Mouse (Mus musculus) liver, embryonic 12.5 days (tissue): ENCODE measurements around the gene Slc22a12. TPM values are rescaled to one million over a fixed set of nuclear protein-coding genes. Genes with fewer than 3 reads are reported as not detected.

Source experiments
- ATAC-seq: fragments of 200-750 bp; cut with Nextera tagmentation; 2 replicates; pipeline ENCODE4 v1.8.0; 2017; ENCODE audit warnings: moderate number of reproducible peaks, mild to moderate bottlenecking, moderate library complexity
- H3K27ac ChIP-seq: fragments of 300-500 bp; sonication (generic); 2 replicates; pipeline ENCODE4 v1.5.1; 2016; ENCODE audit warnings: mild to moderate bottlenecking
- H3K27me3 ChIP-seq: fragments of 300-500 bp; sonication (generic); replicated peaks from 2 replicates; pipeline ENCODE4 v1.6.1; 2016; ENCODE audit warnings: mild to moderate bottlenecking, moderate library complexity
- H3K36me3 ChIP-seq: fragments of 300-500 bp; sonication (generic); 2 replicates; pipeline ENCODE4 v1.6.1; 2016; ENCODE audit warnings: mild to moderate bottlenecking, moderate library complexity
- H3K4me1 ChIP-seq: fragments of 300-500 bp; sonication (generic); 2 replicates; pipeline ENCODE4 v1.6.1; 2016
- H3K4me2 ChIP-seq: fragments of 300-500 bp; sonication (generic); 2 replicates; pipeline ENCODE4 v1.6.1; 2016; ENCODE audit warnings: mild to moderate bottlenecking, moderate library complexity
- H3K4me3 ChIP-seq: fragments of 300-500 bp; sonication (generic); 2 replicates; pipeline ENCODE4 v1.5.1; 2016; ENCODE audit warnings: mild to moderate bottlenecking, moderate library complexity
- H3K9ac ChIP-seq: fragments of 300-500 bp; sonication (generic); 2 replicates; pipeline ENCODE4 v1.6.1; 2016; ENCODE audit warnings: mild to moderate bottlenecking, moderate library complexity
- H3K9me3 ChIP-seq: fragments of 300-500 bp; sonication (generic); replicated peaks from 2 replicates; pipeline ENCODE4 v1.6.1; 2016; ENCODE audit warnings: mild to moderate bottlenecking, moderate library complexity
- WGBS: fragments of 180-500 bp; shearing (Covaris S2); methylation state at CpG from one replicate; pipeline ENCODE4 v1.1.7; 2016; ENCODE audit not compliant: insufficient replicate concordance; 5-methylcytosine and 5-hydroxymethylcytosine counted together
- polyA plus RNA-seq: library from polyadenylated mRNA; unstranded; fragments of >200 nt; fragmentation: Nextera tagmentation; extraction: Ambion mirVana; gene quantifications from 2 replicates; pipeline ENCODE4 v1.2.1, GENCODE M21; 2016

The Slc22a12 gene
- polyA plus RNA-seq, 1 experiment from 2014 or later, result not detected

- Histone ChIP-seq H3K4me2 (no peak overlapping the region), H3K9ac (no peak overlapping the region), H3K9me3 (no peaks in the 10 kb centered on the region), H3K4me3 (no peak overlapping the region), H3K27ac (no peak overlapping the region), H3K4me1 (no peaks in the 10 kb centered on the region), H3K36me3 (no peaks in the 10 kb centered on the region), H3K27me3 (peaks cover 29% of the 10 kb centered on the region)
- WGBS, result 69% methylated on average over 4 of the region's 4 CpGs
- ATAC-seq, result no peak
Observed at GRCm38 (mm10) chr19:6539592-6539991, 3.2 kb downstream of the Slc22a12 start.

- Histone ChIP-seq H3K27ac (no peak overlapping the region), H3K9ac (no peak overlapping the region), H3K27me3 (peaks cover 39% of the 10 kb centered on the region), H3K36me3 (no peaks in the 10 kb centered on the region), H3K4me2 (no peak overlapping the region), H3K4me3 (no peak overlapping the region), H3K9me3 (no peaks in the 10 kb centered on the region), H3K4me1 (no peaks in the 10 kb centered on the region)
- ATAC-seq, result no peak
- WGBS, result 67% methylated on average over 6 of the region's 6 CpGs
Observed at GRCm38 (mm10) chr19:6538546-6538945, 4.3 kb downstream of the Slc22a12 start.

- Histone ChIP-seq H3K9ac (no peak overlapping the region), H3K4me3 (no peak overlapping the region), H3K4me1 (no peaks in the 10 kb centered on the region), H3K27ac (no peak overlapping the region), H3K9me3 (no peaks in the 10 kb centered on the region), H3K36me3 (no peaks in the 10 kb centered on the region), H3K4me2 (no peak overlapping the region), H3K27me3 (peaks cover 47% of the 10 kb centered on the region)
- no peak for ATAC-seq
- WGBS, result 52% methylated on average over 8 of the region's 8 CpGs
Observed at GRCm38 (mm10) chr19:6537526-6537925, 5.3 kb downstream of the Slc22a12 start.

- Histone ChIP-seq H3K36me3 (no peaks in the 10 kb centered on the region), H3K27ac (no peak overlapping the region), H3K4me1 (peaks cover 4% of the 10 kb centered on the region; the same call in 1 of the 2 replicates), H3K9ac (no peak overlapping the region), H3K9me3 (no peaks in the 10 kb centered on the region), H3K27me3 (peaks cover 56% of the 10 kb centered on the region), H3K4me2 (no peak overlapping the region), H3K4me3 (no peak overlapping the region)
- ATAC-seq, result no peak
- 61% methylated on average over 6 of the region's 6 CpGs for WGBS
Observed at GRCm38 (mm10) chr19:6536696-6537095, 6.1 kb downstream of the Slc22a12 start.

- H3K9me3 ChIP-seq, result no peaks in the 10 kb centered on the region
- H3K4me1 ChIP-seq, result peaks cover 9% of the 10 kb centered on the region; the same call in 1 of the 2 replicates
- ATAC-seq, result no peak
- no peak overlapping the region for H3K4me2 ChIP-seq
- 50% methylated on average over 3 of the region's 3 CpGs for WGBS
- H3K27me3 ChIP-seq, result peaks cover 61% of the 10 kb centered on the region
- H3K36me3 ChIP-seq, result no peaks in the 10 kb centered on the region
- H3K9ac ChIP-seq, result no peak overlapping the region
- no peak overlapping the region for H3K4me3 ChIP-seq
- H3K27ac ChIP-seq, result no peak overlapping the region
Observed at GRCm38 (mm10) chr19:6536201-6536600, 6.6 kb downstream of the Slc22a12 start.

GRCm38 (mm10) chr19:6534118-6534415 is 8.8 kb downstream of the Slc22a12 start:
- Histone ChIP-seq H3K4me1 (peaks cover 12% of the 10 kb centered on the region; the same call in 1 of the 2 replicates), H3K27ac (no peak overlapping the region), H3K4me3 (no peak overlapping the region), H3K9me3 (no peaks in the 10 kb centered on the region), H3K36me3 (no peaks in the 10 kb centered on the region), H3K9ac (no peak overlapping the region), H3K4me2 (no peak overlapping the region), H3K27me3 (peaks cover 81% of the 10 kb centered on the region)
- WGBS, result 55% methylated on average over 5 of the region's 5 CpGs
- no peak for ATAC-seq

GRCm38 (mm10) chr19:6533290-6534117 is 9.3 kb downstream of the Slc22a12 start:
- Histone ChIP-seq H3K4me3 (no peak overlapping the region), H3K4me1 (peaks cover 12% of the 10 kb centered on the region; the same call in 1 of the 2 replicates), H3K9ac (no peak overlapping the region), H3K36me3 (no peaks in the 10 kb centered on the region), H3K27ac (no peak overlapping the region), H3K9me3 (no peaks in the 10 kb centered on the region), H3K4me2 (no peak overlapping the region), H3K27me3 (peaks cover 87% of the 10 kb centered on the region)
- ATAC-seq, result no peak
- WGBS, result 67% methylated on average over 11 of the region's 11 CpGs

GRCm38 (mm10) chr19:6532656-6533055 is 10.2 kb downstream of the Slc22a12 start:
- no peak for ATAC-seq
- no peaks in the 10 kb centered on the region for H3K36me3 ChIP-seq
- 17% methylated on average over 11 of the region's 13 CpGs for WGBS
- H3K9me3 ChIP-seq, result no peaks in the 10 kb centered on the region
- peaks cover 91% of the 10 kb centered on the region for H3K27me3 ChIP-seq
- no peak overlapping the region for H3K27ac ChIP-seq
- H3K4me2 ChIP-seq, result peak overlapping the region; percentile 65
- peaks cover 12% of the 10 kb centered on the region; the same call in 1 of the 2 replicates for H3K4me1 ChIP-seq
- no peak overlapping the region for H3K9ac ChIP-seq
- no peak overlapping the region for H3K4me3 ChIP-seq

GRCm38 (mm10) chr19:6531832-6532471 is 10.9 kb downstream of the Slc22a12 start:
- H3K27me3 ChIP-seq, result peaks cover 87% of the 10 kb centered on the region

GRCm38 (mm10) chr19:6531011-6531631 is 11.7 kb downstream of the Slc22a12 start:
- 1% methylated on average over 56 of the region's 56 CpGs for WGBS
- Histone ChIP-seq H3K27ac (no peak overlapping the region), H3K36me3 (no peaks in the 10 kb centered on the region), H3K9ac (no peak overlapping the region), H3K27me3 (peaks cover 79% of the 10 kb centered on the region), H3K4me3 (peak overlapping the region; percentile 40), H3K9me3 (no peaks in the 10 kb centered on the region), H3K4me2 (peak overlapping the region; percentile 65), H3K4me1 (peaks cover 12% of the 10 kb centered on the region; the same call in 1 of the 2 replicates)
- ATAC-seq, result no peak

More at GRCm38 (mm10) chr19:6531832-6532471, 10.9 kb downstream of the Slc22a12 start:
- Histone ChIP-seq H3K4me2 (peak overlapping the region; percentile 65), H3K4me3 (peak overlapping the region; percentile 40), H3K9me3 (no peaks in the 10 kb centered on the region), H3K27ac (no peak overlapping the region), H3K9ac (no peak overlapping the region), H3K36me3 (no peaks in the 10 kb centered on the region), H3K4me1 (peaks cover 12% of the 10 kb centered on the region; the same call in 1 of the 2 replicates)
- no peak for ATAC-seq
- WGBS, result 3% methylated on average over 36 of the region's 36 CpGs

GRCm38 (mm10) chr19:6530359-6530758 is 12.5 kb downstream of the Slc22a12 start:
- 33% methylated on average over 13 of the region's 13 CpGs for WGBS
- no peaks in the 10 kb centered on the region for H3K36me3 ChIP-seq
- H3K9me3 ChIP-seq, result no peaks in the 10 kb centered on the region
- no peak for ATAC-seq
- no peak overlapping the region for H3K4me2 ChIP-seq
- H3K4me3 ChIP-seq, result no peak overlapping the region
- no peak overlapping the region for H3K27ac ChIP-seq
- peaks cover 73% of the 10 kb centered on the region for H3K27me3 ChIP-seq
- no peak overlapping the region for H3K9ac ChIP-seq
- peaks cover 12% of the 10 kb centered on the region; the same call in 1 of the 2 replicates for H3K4me1 ChIP-seq
